Mouse (Mus musculus) liver, embryonic 11.5 days (tissue): ENCODE results near the gene Fam221b. TPM values are rescaled to one million over a fixed set of nuclear protein-coding genes. Genes with fewer than 3 reads are reported as not detected.

Experiments used
- ATAC-seq: fragments of 200-750 bp; cut with Nextera tagmentation; replicated peaks from 2 replicates; pipeline ENCODE4 v1.8.0; 2017; ENCODE audit warnings: moderate number of reproducible peaks, mild to moderate bottlenecking, moderate TSS enrichment, moderate library complexity; ENCODE audit not compliant: low FRiP score
- DNase-seq: peaks from one replicate; pipeline ENCODE4 v3.0.0-alpha.2; 2017; ENCODE audit warnings: low spot score
- H3K27ac ChIP-seq: fragments of 300-500 bp; sonication (generic); 2 replicates; pipeline ENCODE4 v1.5.1; 2014; ENCODE audit warnings: mild to moderate bottlenecking, low read depth, low read length, control low read depth
- H3K27me3 ChIP-seq: fragments of 300-500 bp; sonication (generic); replicated peaks from 2 replicates; pipeline ENCODE4 v1.6.1; 2014; ENCODE audit warnings: low read length, mixed read lengths; ENCODE audit not compliant: control insufficient read depth, insufficient read depth
- H3K36me3 ChIP-seq: fragments of 300-500 bp; sonication (generic); 2 replicates; pipeline ENCODE4 v1.6.1; 2014; ENCODE audit warnings: mild to moderate bottlenecking, low read length, moderate library complexity, mixed read lengths; ENCODE audit not compliant: control insufficient read depth, insufficient read depth
- H3K4me1 ChIP-seq: fragments of 300-500 bp; sonication (generic); replicated peaks from 2 replicates; pipeline ENCODE4 v1.6.1; 2014; ENCODE audit warnings: low read length, mixed read lengths; ENCODE audit not compliant: control insufficient read depth, insufficient read depth
- H3K4me2 ChIP-seq: fragments of 300-500 bp; sonication (generic); 2 replicates; pipeline ENCODE4 v1.6.1; 2014; ENCODE audit warnings: mild to moderate bottlenecking, control low read depth, moderate library complexity
- H3K4me3 ChIP-seq: fragments of 300-500 bp; sonication (generic); 2 replicates; pipeline ENCODE4 v1.5.1; 2014; ENCODE audit warnings: low read depth, low read length, control low read depth
- H3K9ac ChIP-seq: fragments of 300-500 bp; sonication (generic); 2 replicates; pipeline ENCODE4 v1.6.1; 2014; ENCODE audit warnings: low read depth, low read length, control low read depth
- H3K9me3 ChIP-seq: fragments of 300-500 bp; sonication (generic); 2 replicates; pipeline ENCODE4 v1.6.1; 2016; ENCODE audit warnings: low read length, inconsistent platforms, mixed read lengths; ENCODE audit not compliant: control insufficient read depth
- WGBS: fragments of 180-500 bp; shearing (Covaris S2); extraction: QIAGEN DNeasy Blood & Tissue Kit; methylation state at CpG from one replicate; pipeline ENCODE4 v1.1.7; 2014; 5-methylcytosine and 5-hydroxymethylcytosine counted together
- microRNA-seq: library from miRNA; unstranded; fragments of <30 nt; microRNA quantifications from one replicate; pipeline ENCODE4, GENCODE M21; 2017; ENCODE audit warnings: borderline number of aligned reads
- polyA plus RNA-seq: library from polyadenylated mRNA; unstranded; fragments of >200 nt; fragmentation: Nextera tagmentation; extraction: Ambion mirVana; gene quantifications from 2 replicates; pipeline ENCODE4 v1.2.1, GENCODE M21; 2014

Fam221b gene
- polyA plus RNA-seq, 1 experiment from 2014 or later = 2.2 TPM

DNA sequence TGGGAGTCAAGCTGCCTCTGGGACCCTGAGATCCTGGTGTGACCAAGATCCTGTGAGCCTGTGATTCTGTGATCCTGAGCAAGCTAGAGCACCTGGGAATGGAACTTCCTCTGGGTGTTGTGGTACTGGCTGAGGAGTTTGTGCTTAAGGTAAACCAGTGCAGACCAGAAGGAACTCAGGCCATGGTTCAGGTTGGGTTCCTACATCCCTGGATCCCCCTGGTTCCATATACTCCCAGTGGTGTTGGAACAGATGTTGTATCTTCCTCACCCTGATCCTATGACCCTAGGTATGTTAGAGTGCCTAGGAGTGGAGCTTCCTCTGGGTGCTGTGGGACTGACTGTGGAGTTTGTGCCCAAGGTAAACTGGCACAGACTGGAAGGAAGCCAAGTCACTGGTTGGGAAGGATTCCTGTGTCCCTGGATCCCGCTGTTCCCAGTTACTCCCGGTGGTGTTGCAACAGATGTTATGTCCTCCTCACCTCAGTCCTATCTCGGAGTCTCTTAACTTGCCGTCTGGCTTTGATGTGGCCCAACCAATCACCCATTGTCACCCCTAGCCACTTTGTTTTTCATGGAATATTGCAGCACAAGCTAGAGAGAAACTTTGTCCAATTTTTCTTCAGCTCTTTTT, 48.7 kb downstream of the Fam221b start:
- DNase-seq = no peak

GRCm38 (mm10) chr4:43613060-43613730, 55.8 kb downstream of the Fam221b start:
- DNase-seq (no peak), ATAC-seq (peak; percentile 87)
- Histone ChIP-seq H3K27me3 (no peaks in the 10 kb centered on the region), H3K36me3 (no peaks in the 10 kb centered on the region), H3K27ac (peak overlapping the region; percentile 74), H3K9me3 (no peaks in the 10 kb centered on the region), H3K4me3 (no peak overlapping the region), H3K4me1 (peaks cover 4% of the 10 kb centered on the region; the same call in 1 of the 2 replicates), H3K9ac (peak overlapping the region; percentile 36; the same call in 1 of the 2 replicates), H3K4me2 (peak overlapping the region; percentile 48)
- WGBS = 52% methylated on average over 3 of the region's 3 CpGs

More for the DNA sequence above, 48.7 kb downstream of the Fam221b start:
- ATAC-seq = no peak
- WGBS = 68% methylated on average over 4 of the region's 4 CpGs
- no peaks in the 10 kb centered on the region for H3K4me1 ChIP-seq
- 0 out of 2 replicates have a peak, but pooled peaks cover 2% of the 10 kb centered on the region for H3K27me3 ChIP-seq
- no peak overlapping the region for H3K27ac ChIP-seq
- H3K4me3 ChIP-seq = no peak overlapping the region
- peaks cover 5% of the 10 kb centered on the region for H3K9me3 ChIP-seq
- H3K4me2 ChIP-seq = no peak overlapping the region
- H3K9ac ChIP-seq = no peak overlapping the region
- H3K36me3 ChIP-seq = no peaks in the 10 kb centered on the region

GRCm38 (mm10) chr4:43612534-43612933, 56.4 kb downstream of the Fam221b start:
- peak overlapping the region; percentile 48 for H3K4me2 ChIP-seq
- no peak overlapping the region; the same call in 1 of the 2 replicates for H3K9ac ChIP-seq
- DNase-seq = no peak

More at GRCm38 (mm10) chr4:43612534-43612933, 56.4 kb downstream of the Fam221b start:
- ATAC-seq = peak; percentile 91
- H3K27ac ChIP-seq = peak overlapping the region; percentile 74
- no peaks in the 10 kb centered on the region for H3K9me3 ChIP-seq
- no peak overlapping the region; the same call in 1 of the 2 replicates for H3K4me3 ChIP-seq
- peaks cover 4% of the 10 kb centered on the region; the same call in 1 of the 2 replicates for H3K4me1 ChIP-seq
- H3K36me3 ChIP-seq = no peaks in the 10 kb centered on the region
- 34% methylated on average over 10 of the region's 10 CpGs for WGBS
- no peaks in the 10 kb centered on the region for H3K27me3 ChIP-seq

Small RNA genes within 50 kb of the gene (microRNA-seq; reads per million reads assigned to microRNA genes)
- not detected for gene Gm25262

Other genes with a start within 250 kb of the Fam221b start
- not detected in 2 replicates for gene Fam166b, start 240.0 kb downstream of the Fam221b start, polyA plus RNA-seq
- gene Tesk1, start 227.2 kb downstream of the Fam221b start, polyA plus RNA-seq = 4.3 TPM in 2 replicates
- 1.2 and 1.3 TPM in 2 replicates for gene Cd72, start 214.5 kb downstream of the Fam221b start, polyA plus RNA-seq
- not detected in 2 replicates for gene Sit1, start 185.4 kb downstream of the Fam221b start, polyA plus RNA-seq
- 60.3 and 60.5 TPM in 2 replicates for gene Ccdc107, start 176.2 kb downstream of the Fam221b start, polyA plus RNA-seq
- 45.1 and 46.1 TPM in 2 replicates for gene Arhgef39, start 169.4 kb downstream of the Fam221b start, polyA plus RNA-seq
- 1.5 and 2.0 TPM in 2 replicates for gene Car9, start 162.2 kb downstream of the Fam221b start, polyA plus RNA-seq
- gene Tpm2, start 145.4 kb downstream of the Fam221b start, polyA plus RNA-seq = 46.4 and 51.2 TPM in 2 replicates
- gene Creb3, start 106.8 kb downstream of the Fam221b start, polyA plus RNA-seq = 29.6 and 31.3 TPM in 2 replicates
- 66.4 and 68.4 TPM in 2 replicates for gene Tln1, start 106.5 kb downstream of the Fam221b start, polyA plus RNA-seq
- gene Rgp1, start 90.4 kb downstream of the Fam221b start, polyA plus RNA-seq = 18.4 and 22.9 TPM in 2 replicates
- 18.8 and 20.3 TPM in 2 replicates for gene Gba2, start 90.3 kb downstream of the Fam221b start, polyA plus RNA-seq
- gene Msmp, start 84.7 kb downstream of the Fam221b start, polyA plus RNA-seq = 0.75 and 2.2 TPM in 2 replicates
- gene Npr2, start 37.2 kb downstream of the Fam221b start, polyA plus RNA-seq = 3.2 and 4.5 TPM in 2 replicates
- gene Spag8, start 15.6 kb downstream of the Fam221b start, polyA plus RNA-seq = 0.30 and 1.5 TPM in 2 replicates
- 87.8 and 88.0 TPM in 2 replicates for gene Hint2, start 12.7 kb downstream of the Fam221b start, polyA plus RNA-seq
- 0.84 and 1.1 TPM in 2 replicates for gene Tmem8b, start 174 bp downstream of the Fam221b start, polyA plus RNA-seq
- not detected in 2 replicates for gene Olfr70, start 31.7 kb upstream of the Fam221b start, polyA plus RNA-seq
- gene Olfr71, start 41.1 kb upstream of the Fam221b start, polyA plus RNA-seq = not detected in 2 replicates
- gene Hrct1, start 58.0 kb upstream of the Fam221b start, polyA plus RNA-seq = 0.25 and 0.45 TPM in 2 replicates
- gene Spaar, start 60.9 kb upstream of the Fam221b start, polyA plus RNA-seq = 0.13 TPM in 1 of 2 replicates, not detected in the other
- gene Olfr159, start 101.9 kb upstream of the Fam221b start, polyA plus RNA-seq = not detected in 2 replicates
- not detected in 2 replicates for gene Olfr156, start 154.8 kb upstream of the Fam221b start, polyA plus RNA-seq
- not detected in 2 replicates for gene Olfr157, start 171.1 kb upstream of the Fam221b start, polyA plus RNA-seq
- not detected in 2 replicates for gene Olfr155, start 182.4 kb upstream of the Fam221b start, polyA plus RNA-seq
- gene Reck, start 206.4 kb upstream of the Fam221b start, polyA plus RNA-seq = 9.1 and 9.6 TPM in 2 replicates